Mouse (Mus musculus) CD4-positive, CD25-positive, alpha-beta regulatory T cell, adult 2 months (primary cell): ENCODE measurements around the gene Man2b2.

Experiments used
- DNase-seq: peaks from one replicate; pipeline ENCODE4 v3.0.0-alpha.2; 2012; ENCODE audit warnings: low read depth, low spot score

Gene Man2b2

GRCm38 (mm10) chr5:36829913-36830879, at the start of gene Man2b2:
Gene Man2b2, minus strand, starts transcription at chr5:36830653.
- peak; percentile 94 for DNase-seq

- no peak for DNase-seq
Observed at GRCm38 (mm10) chr5:36878801-36879200, 48.3 kb upstream of the Man2b2 start.

GRCm38 (mm10) chr5:36877641-36878040, 47.2 kb upstream of the Man2b2 start:
- DNase-seq = no peak

- DNase-seq = no peak
Observed at GRCm38 (mm10) chr5:36876777-36877396, 46.4 kb upstream of the Man2b2 start.

- DNase-seq = no peak
Observed at GRCm38 (mm10) chr5:36875956-36876355, 45.5 kb upstream of the Man2b2 start.

- no peak for DNase-seq
Observed at GRCm38 (mm10) chr5:36870916-36871315, 40.5 kb upstream of the Man2b2 start.

- DNase-seq = no peak
Observed at GRCm38 (mm10) chr5:36869578-36870236, 39.3 kb upstream of the Man2b2 start.

- DNase-seq = no peak
Observed at GRCm38 (mm10) chr5:36869186-36869577, 38.7 kb upstream of the Man2b2 start.

- no peak for DNase-seq
Observed at GRCm38 (mm10) chr5:36868266-36869090, 38.0 kb upstream of the Man2b2 start, which contains the start of gene Ppp2r2c. Gene Ppp2r2c, plus strand, starts transcription at chr5:36868513.

GRCm38 (mm10) chr5:36867561-36867960, 37.1 kb upstream of the Man2b2 start:
- DNase-seq = no peak

- no peak for DNase-seq
Observed at GRCm38 (mm10) chr5:36866701-36867250, 36.3 kb upstream of the Man2b2 start.

GRCm38 (mm10) chr5:36861084-36861483, 30.6 kb upstream of the Man2b2 start:
- DNase-seq = peak; percentile 18

- DNase-seq = no peak
Observed at GRCm38 (mm10) chr5:36857546-36857945, 27.1 kb upstream of the Man2b2 start.

GRCm38 (mm10) chr5:36856529-36856928, 26.1 kb upstream of the Man2b2 start:
- DNase-seq = no peak

- no peak for DNase-seq
Observed at GRCm38 (mm10) chr5:36855180-36855579, 24.7 kb upstream of the Man2b2 start.

GRCm38 (mm10) chr5:36851572-36851971, 21.1 kb upstream of the Man2b2 start:
- DNase-seq = no peak

GRCm38 (mm10) chr5:36844490-36844889, 14.0 kb upstream of the Man2b2 start:
- DNase-seq = no peak

- DNase-seq = no peak
Observed at GRCm38 (mm10) chr5:36841701-36842100, 11.2 kb upstream of the Man2b2 start.

GRCm38 (mm10) chr5:36840092-36840491, 9.6 kb upstream of the Man2b2 start:
- DNase-seq = no peak

- no peak for DNase-seq
Observed at GRCm38 (mm10) chr5:36839602-36840001, 9.1 kb upstream of the Man2b2 start.

GRCm38 (mm10) chr5:36839032-36839431, 8.6 kb upstream of the Man2b2 start:
- DNase-seq = no peak
